Mouse (Mus musculus) olfactory bulb, adult 2 months (tissue): ENCODE measurements around the gene Nyx.

Source experiments
- CTCF ChIP-seq: fragments of 200-500 bp; IDR thresholded peaks from 2 replicates; pipeline ENCODE4 v1.5.1; 2012; ENCODE audit warnings: low read depth, mild to moderate bottlenecking, low read length, moderate library complexity; ENCODE audit not compliant: insufficient read depth
- POLR2A ChIP-seq: fragments of 200-500 bp; IDR thresholded peaks from 2 replicates; pipeline ENCODE4 v1.6.1; 2012; ENCODE audit warnings: mild to moderate bottlenecking, low read depth, low read length, moderate library complexity; ENCODE audit not compliant: insufficient read depth

- TF ChIP-seq CTCF (no peak), POLR2A (no peak)
Measured at GRCm38 (mm10) chrX:13518781-13519407, 53.0 kb downstream of the Nyx start.
